Mouse (Mus musculus) retina, adult 2 months (tissue): ENCODE measurements at regions not wholly inside any gene's neighbourhood (a gene's known extent, or its start where the extent isn't known, plus 50 kb on each side); places are given as distances from the start of the nearest gene placed in this dataset.

Experiments
- DNase-seq: peaks from one replicate; pipeline ENCODE4 v3.0.0-alpha.2; 2012; ENCODE audit warnings: low read depth, low spot score

DNA sequence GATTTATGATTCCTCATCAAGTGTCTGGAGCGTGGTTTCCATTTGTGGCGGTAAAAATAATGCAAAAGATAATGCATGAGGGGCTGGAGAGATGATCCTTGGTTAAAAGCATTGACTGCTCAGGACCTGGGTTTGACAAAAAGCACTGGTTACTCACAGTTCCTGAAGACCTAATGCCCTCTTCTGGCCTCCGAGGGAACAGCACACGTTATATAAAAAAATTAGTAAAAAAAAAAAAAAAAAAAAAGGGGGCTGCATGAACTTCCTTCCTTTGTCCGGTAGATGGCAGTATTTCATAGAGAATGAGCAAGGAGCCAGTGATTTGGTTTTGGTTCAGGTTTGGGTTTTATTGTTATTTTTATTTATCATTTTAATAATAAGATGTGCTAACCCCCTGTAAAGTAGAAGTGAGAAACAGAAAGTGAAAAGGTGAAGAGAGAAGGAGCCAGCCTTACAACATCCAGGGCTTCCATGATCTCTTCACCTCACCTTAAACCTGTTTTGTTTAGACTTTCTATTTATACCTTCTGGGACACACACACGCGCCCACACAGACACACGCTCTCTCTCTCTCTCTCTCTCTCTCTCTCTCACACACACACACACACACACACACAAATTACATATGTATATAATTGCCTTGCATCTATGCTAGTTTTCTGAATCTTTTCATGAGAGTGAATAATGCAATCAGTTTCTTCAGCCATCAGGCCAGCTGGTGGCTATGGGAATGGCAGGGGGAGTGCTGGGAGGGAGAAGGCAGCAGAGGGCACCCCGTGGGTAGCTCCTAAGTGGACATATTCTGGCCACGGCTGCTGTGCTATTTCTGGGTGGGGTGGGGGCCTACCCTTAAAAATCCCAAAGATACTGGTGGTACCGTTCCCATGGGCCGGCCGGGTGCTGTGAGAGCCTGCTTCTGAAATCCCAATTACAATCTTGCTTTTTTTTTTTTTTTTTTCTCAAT lies 230.0 kb downstream of the Poteg start:
- DNase-seq, result peak; percentile 28

DNA sequence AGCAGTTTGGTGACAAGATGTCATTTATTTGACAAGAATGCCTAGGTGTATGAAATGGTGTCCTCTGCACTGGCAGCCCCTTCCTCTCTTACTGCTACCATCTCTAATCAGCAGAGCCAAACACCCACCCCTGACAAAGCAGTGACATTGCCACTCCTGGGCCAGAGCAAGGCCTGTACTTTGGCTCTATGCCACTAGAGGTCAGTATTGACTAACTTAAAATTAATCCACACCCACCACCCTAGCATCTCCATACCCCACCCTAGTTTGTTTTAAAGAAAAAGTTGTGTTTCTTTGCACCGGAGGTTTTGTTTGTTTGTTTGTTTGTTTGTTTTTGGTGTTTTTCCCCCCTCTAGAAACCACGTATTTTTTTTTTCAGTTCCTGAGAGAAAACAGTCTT lies 231.7 kb downstream of the Poteg start:
- DNase-seq, result peak; percentile 23

DNA sequence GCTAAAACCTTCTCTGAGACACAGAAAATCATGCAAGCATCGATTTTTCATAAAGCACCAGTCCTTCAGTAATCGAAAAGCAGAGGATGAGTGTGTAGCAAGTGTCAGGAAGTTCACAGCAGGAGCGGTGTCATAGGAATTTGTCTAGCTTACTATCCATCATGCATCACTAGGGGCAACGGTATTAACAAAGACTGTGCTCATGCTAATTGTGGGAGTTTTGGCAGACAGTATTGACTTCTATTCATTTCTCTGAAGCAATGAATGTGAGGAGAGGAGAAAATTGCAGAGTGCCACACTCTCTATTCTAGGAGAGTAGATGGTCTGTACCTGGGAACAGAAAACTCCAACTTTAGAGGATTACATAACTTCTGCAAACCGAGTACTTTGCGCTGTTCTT lies 274.5 kb downstream of the Poteg start:
- no peak for DNase-seq

DNA sequence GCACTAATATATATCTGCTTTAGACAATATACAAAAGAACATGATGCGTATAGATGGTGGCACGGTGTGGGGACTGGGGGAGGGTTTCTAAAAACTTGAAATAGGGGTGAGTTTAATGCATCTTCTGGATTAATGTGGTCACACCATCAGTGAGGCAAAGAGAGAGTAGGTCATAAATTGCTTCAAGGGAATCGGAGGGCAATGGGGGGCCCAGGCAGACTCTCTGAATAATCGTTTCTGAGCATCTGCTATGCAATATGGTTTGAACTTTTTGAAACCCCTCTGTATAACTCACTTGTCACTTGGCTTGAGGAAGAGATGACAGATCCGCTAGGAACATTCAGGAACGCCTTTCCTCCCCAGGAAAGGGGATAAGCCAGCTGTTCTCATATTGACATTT lies 322.8 kb downstream of the Poteg start:
- DNase-seq, result no peak

DNA sequence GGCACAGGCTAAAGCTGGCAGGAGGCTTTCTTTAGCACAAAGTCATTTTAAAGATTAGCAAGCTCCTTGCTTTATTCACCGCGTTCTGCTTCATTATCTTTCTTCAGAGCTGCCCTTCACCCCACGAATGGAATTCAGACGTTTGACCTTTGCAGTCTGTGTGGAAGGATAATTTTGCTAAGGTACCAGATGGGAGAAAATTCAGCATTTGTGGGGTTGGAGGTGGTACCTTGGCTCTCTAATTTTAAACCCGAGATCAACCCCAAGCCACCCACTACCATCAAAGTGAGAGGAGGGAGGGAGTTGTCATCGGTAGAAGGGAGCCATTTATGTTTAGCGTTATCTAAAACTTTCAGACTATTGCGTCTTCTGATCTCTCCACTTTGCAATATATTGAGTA lies 323.3 kb downstream of the Poteg start:
- no peak for DNase-seq

DNA sequence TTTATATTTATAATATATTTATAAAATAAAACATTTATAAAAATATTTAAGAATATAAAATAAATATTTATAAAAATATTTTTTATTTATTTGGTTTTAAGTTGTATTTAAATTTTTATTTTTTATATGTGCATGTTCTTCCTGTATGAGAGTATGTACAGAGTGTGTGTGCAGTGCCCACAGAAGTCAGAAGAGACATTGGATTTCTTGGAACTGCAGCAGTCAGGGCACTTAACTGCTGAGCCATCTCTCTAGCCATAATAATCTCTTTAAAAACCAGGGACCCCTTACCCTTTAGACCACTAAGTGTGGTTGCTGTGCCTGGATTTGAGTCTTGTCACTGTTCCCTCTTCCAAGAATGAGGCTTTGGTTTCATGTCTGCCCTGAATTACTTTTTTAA lies 323.8 kb downstream of the Poteg start:
- no peak for DNase-seq

DNA sequence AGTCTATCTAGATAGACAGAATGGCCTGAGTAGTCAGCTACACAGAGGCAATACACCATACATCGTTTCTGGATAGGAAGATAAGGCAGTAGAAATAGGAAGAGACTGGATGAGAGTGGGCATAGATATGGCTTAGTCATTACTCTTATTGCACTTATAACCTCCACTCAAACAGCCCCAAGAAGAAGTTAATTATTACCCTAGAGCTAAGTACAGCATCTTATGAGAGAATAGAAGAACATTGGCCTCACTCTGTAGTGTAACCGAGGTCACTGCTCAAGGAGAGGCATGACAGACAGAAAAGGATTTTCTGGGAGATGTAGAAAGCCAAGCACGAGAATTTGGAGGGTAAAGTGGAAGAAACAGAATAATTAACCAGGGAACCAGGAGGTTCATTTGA lies 331.5 kb downstream of the Poteg start:
- no peak for DNase-seq
